20 mouse cellular contexts compared by ENCODE assay signal in the genomic region with DNA sequence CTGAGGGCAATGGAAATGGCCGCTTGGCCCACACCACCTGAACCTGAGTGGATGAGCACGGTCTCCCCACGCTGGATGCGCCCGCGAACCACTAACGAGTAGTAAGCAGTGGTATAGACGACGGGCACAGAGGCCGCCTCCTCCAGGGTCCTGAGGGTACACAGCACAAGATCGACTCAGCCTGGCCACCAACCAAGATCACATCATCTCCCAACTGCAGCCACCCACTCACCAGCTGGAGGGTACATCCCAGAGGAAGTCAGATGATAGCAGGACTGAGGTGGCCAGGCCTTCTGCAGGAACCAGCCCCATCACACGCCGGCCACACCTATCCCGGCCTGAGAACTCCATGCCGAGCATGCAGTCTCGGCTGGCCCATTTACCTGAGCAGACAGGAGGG.
"Had no signal": no experiment of that assay in that cellular context is flagged by ENCODE, and none has a peak within 500 bp of the region (broad histone marks: within the 10 kb centered on the region; RNA-seq: fewer than 3 reads in every experiment).

No protein-coding gene starts in this region.

- H3K27ac ChIP-seq: kidney, postnatal 0 days; limb, embryonic 10.5 days; limb, embryonic 13.5 days; liver, embryonic 12.5 days; liver, embryonic 15.5 days; lung, embryonic 15.5 days; neural tube, embryonic 12.5 days; neural tube, embryonic 15.5 days had no signal

- H3K27me3 ChIP-seq: limb, embryonic 13.5 days; liver, embryonic 12.5 days; liver, embryonic 15.5 days; lung, embryonic 15.5 days; megakaryocyte, embryonic 14.5 days; neural tube, embryonic 12.5 days; neural tube, embryonic 15.5 days had no signal

- H3K9me3 ChIP-seq: limb, embryonic 10.5 days; limb, embryonic 13.5 days; liver, embryonic 12.5 days; liver, embryonic 15.5 days; lung, embryonic 15.5 days; megakaryocyte, embryonic 14.5 days; neural tube, embryonic 12.5 days; neural tube, embryonic 15.5 days had no signal

- ATAC-seq: intestine, postnatal 0 days; liver, embryonic 12.5 days had no signal

- H3K4me1 ChIP-seq: limb, embryonic 10.5 days; limb, embryonic 13.5 days; liver, embryonic 12.5 days; liver, embryonic 15.5 days; lung, embryonic 15.5 days; neural tube, embryonic 12.5 days; neural tube, embryonic 15.5 days had no signal

- DNase-seq: kidney, adult 2 months; kidney, postnatal 25 days; liver; lung, adult 18-20 months; lung, postnatal 10 days; lung, postnatal 36 days; midbrain, embryonic 14.5 days; right cerebral cortex, postnatal 25 days; thymus, adult 18-20 months had no signal

- H3K4me3 ChIP-seq: limb, embryonic 10.5 days; limb, embryonic 13.5 days; liver, embryonic 12.5 days; liver, embryonic 15.5 days; lung, embryonic 15.5 days; megakaryocyte, embryonic 14.5 days; neural tube, embryonic 12.5 days; neural tube, embryonic 15.5 days had no signal

- H3K4me2 ChIP-seq: limb, embryonic 13.5 days; liver, embryonic 12.5 days; liver, embryonic 15.5 days; lung, embryonic 15.5 days; midbrain, embryonic 11.5 days; neural tube, embryonic 12.5 days; neural tube, embryonic 15.5 days had no signal

- H3K9ac ChIP-seq: limb, embryonic 13.5 days; liver, embryonic 12.5 days; liver, embryonic 15.5 days; lung, embryonic 15.5 days; neural tube, embryonic 12.5 days; neural tube, embryonic 15.5 days had no signal
